Mouse (Mus musculus) T-helper 17 cell (primary cell): ENCODE data around the gene 2010111I01Rik.
"Not testable (repeated sequence)": the region's sequence is repeated elsewhere in the genome, so short reads cannot be mapped to it uniquely, and the experiment has no call there.

Experiments used
- in situ Hi-C, 2 experiments: fragments of 300-600 bp; cut with MboI, MseI; formaldehyde crosslinking; loops; 1 replicate in 1 of 2; 2 replicates in 1 of 2; pipeline ENCODE4 v1.15.1; 2025; ENCODE audit warnings: high pct_unique_total_duplicates in 2 of 2

The 2010111I01Rik gene

GRCm38 (mm10) chr13:62952624-62953023 lies 12.1 kb upstream of the 2010111I01Rik start:
- in situ Hi-C loops: no loop called here

- in situ Hi-C loops: no loop called here
These were observed 8.7 kb upstream of the 2010111I01Rik start for GRCm38 (mm10) chr13:62955997-62956396.

GRCm38 (mm10) chr13:62956776-62957175 lies 7.9 kb upstream of the 2010111I01Rik start:
- in situ Hi-C loops: no loop called here

GRCm38 (mm10) chr13:62963358-62963757 lies 1.3 kb upstream of the 2010111I01Rik start:
- in situ Hi-C loops: no loop called here

GRCm38 (mm10) chr13:62968223-62968622 lies 3.5 kb downstream of the 2010111I01Rik start:
- in situ Hi-C loops: no loop called here

GRCm38 (mm10) chr13:62970515-62971269 lies 6.0 kb downstream of the 2010111I01Rik start:
- in situ Hi-C loops: no loop called here

- in situ Hi-C loops: no loop called here
These were observed 7.7 kb downstream of the 2010111I01Rik start for GRCm38 (mm10) chr13:62972403-62972802.

GRCm38 (mm10) chr13:62973111-62973510 lies 8.4 kb downstream of the 2010111I01Rik start:
- in situ Hi-C loops: no loop called here

- in situ Hi-C loops: no loop called here
These were observed 13.4 kb downstream of the 2010111I01Rik start for GRCm38 (mm10) chr13:62978104-62978503.

GRCm38 (mm10) chr13:62978784-62979183 lies 14.1 kb downstream of the 2010111I01Rik start:
- in situ Hi-C loops: no loop called here

- in situ Hi-C loops: no loop called here
These were observed 14.5 kb downstream of the 2010111I01Rik start for GRCm38 (mm10) chr13:62979215-62979614.

GRCm38 (mm10) chr13:62980131-62980530 lies 15.4 kb downstream of the 2010111I01Rik start:
- in situ Hi-C loops: no loop called here

- in situ Hi-C loops: no loop called here
These were observed 19.8 kb downstream of the 2010111I01Rik start for GRCm38 (mm10) chr13:62984485-62984884.

GRCm38 (mm10) chr13:62989891-62990490 lies 25.3 kb downstream of the 2010111I01Rik start:
- in situ Hi-C loops: no loop called here

- in situ Hi-C loops: no loop called here
These were observed 29.1 kb downstream of the 2010111I01Rik start for GRCm38 (mm10) chr13:62993543-62994477.

GRCm38 (mm10) chr13:62996767-62997166 lies 32.1 kb downstream of the 2010111I01Rik start:
- in situ Hi-C loops: no loop called here

GRCm38 (mm10) chr13:63007491-63007890 lies 42.8 kb downstream of the 2010111I01Rik start:
- in situ Hi-C loops: not testable (repeated sequence)

GRCm38 (mm10) chr13:63010345-63011090 lies 45.8 kb downstream of the 2010111I01Rik start:
- in situ Hi-C loops: no loop called here

GRCm38 (mm10) chr13:63014353-63014752 lies 49.7 kb downstream of the 2010111I01Rik start:
- in situ Hi-C loops: no loop called here

- in situ Hi-C loops: loop anchor here in 1 of 2 experiments (5.0 kb wide), 1 partner anchor 98 kb away; no protein-coding TSS in a partner anchor
These were observed 50.7 kb downstream of the 2010111I01Rik start for GRCm38 (mm10) chr13:63015362-63015761.

GRCm38 (mm10) chr13:63016056-63016455 lies 51.4 kb downstream of the 2010111I01Rik start:
- in situ Hi-C loops: loop anchor here in 1 of 2 experiments (5.0 kb wide), 1 partner anchor 99 kb away; no protein-coding TSS in a partner anchor
